Mouse (Mus musculus) MEL (cell line): ENCODE measurements around the gene Ebf3. TPM values are rescaled to one million over a fixed set of nuclear protein-coding genes. Genes with fewer than 3 reads are reported as not detected.

ENCODE experiments used
- DNase-seq: peaks from one replicate; pipeline ENCODE4 v3.0.0; 2011; ENCODE audit warnings: low read depth, low spot score
- H3K27ac ChIP-seq: 2 replicates; pipeline ENCODE4 v1.5.1; 2012; ENCODE audit warnings: low read depth, mild to moderate bottlenecking, control low read depth, low read length, moderate library complexity; ENCODE audit not compliant: control insufficient read depth
- H3K27me3 ChIP-seq, 2 experiments: fragments of 150-350 bp in 1 of 2; sonication (generic) in 1 of 2; 2 replicates each; pipeline ENCODE4 v1.6.1; 2012; ENCODE audit warnings: low read length in 2 of 2, mild to moderate bottlenecking in 2 of 2, improper control_type of control experiment in 1 of 2, moderate library complexity in 1 of 2; ENCODE audit not compliant: insufficient read depth in 2 of 2, control insufficient read depth in 1 of 2
- H3K36me3 ChIP-seq, 2 experiments: 2 replicates each; pipeline ENCODE4 v1.6.1; 2012 to 2014; ENCODE audit warnings: low read length in 2 of 2, improper control_type of control experiment in 1 of 2, inconsistent platforms in 1 of 2, mild to moderate bottlenecking in 1 of 2; ENCODE audit not compliant: insufficient read depth in 2 of 2, control insufficient read depth in 1 of 2
- H3K4me1 ChIP-seq, 2 experiments: fragments of 150-350 bp in 1 of 2; sonication (generic) in 1 of 2; 2 replicates each; pipeline ENCODE4 v1.6.1; 2012; ENCODE audit warnings: low read length in 2 of 2, improper control_type of control experiment in 1 of 2, mild to moderate bottlenecking in 1 of 2; ENCODE audit not compliant: insufficient read depth in 2 of 2, control insufficient read depth in 1 of 2
- H3K4me3 ChIP-seq, 2 experiments: fragments of 150-350 bp in 1 of 2; sonication (generic) in 1 of 2; 2 replicates each; pipeline ENCODE4 v1.5.1; 2012; ENCODE audit warnings: low read depth in 2 of 2, low read length in 2 of 2, mild to moderate bottlenecking in 2 of 2, moderate library complexity in 2 of 2, control low read depth in 1 of 2, improper control_type of control experiment in 1 of 2; ENCODE audit not compliant: control insufficient read depth in 1 of 2, insufficient read depth in 1 of 2
- H3K79me2 ChIP-seq: 2 replicates; pipeline ENCODE4 v1.6.1; 2012; ENCODE audit warnings: mild to moderate bottlenecking, low read length, moderate library complexity; ENCODE audit not compliant: control insufficient read depth, poor library complexity, insufficient read depth
- H3K9ac ChIP-seq: 2 replicates; pipeline ENCODE4 v1.6.1; 2012; ENCODE audit warnings: low read depth, mild to moderate bottlenecking, control low read depth, low read length, moderate library complexity; ENCODE audit not compliant: control insufficient read depth, poor library complexity, severe bottlenecking
- H3K9me3 ChIP-seq: fragments of 150-350 bp; sonication (generic); replicated peaks from 2 replicates; pipeline ENCODE4 v1.6.1; 2012; ENCODE audit warnings: mild to moderate bottlenecking, low read length, improper control_type of control experiment, moderate library complexity; ENCODE audit not compliant: insufficient read depth
- BHLHE40 ChIP-seq: IDR thresholded peaks from 2 replicates; pipeline ENCODE4 v1.6.1; 2012; ENCODE audit warnings: low read depth, mild to moderate bottlenecking, inconsistent platforms, low read length, improper control_type of control experiment, borderline replicate concordance
- CHD1 ChIP-seq: IDR thresholded peaks from 2 replicates; pipeline ENCODE4 v1.6.1; 2012; ENCODE audit warnings: low read depth, mild to moderate bottlenecking, inconsistent platforms, low read length, improper control_type of control experiment
- CTCF ChIP-seq, 3 experiments: IDR thresholded peaks in 2 of 3; conservative IDR thresholded peaks in 1 of 3; 2 replicates each; pipeline ENCODE4 v1.5.1; 2011 to 2012; ENCODE audit warnings: low read length in 3 of 3, low read depth in 2 of 3, mild to moderate bottlenecking in 2 of 3, improper control_type of control experiment in 1 of 3, inconsistent platforms in 1 of 3, mixed read lengths in 1 of 3, moderate library complexity in 1 of 3; ENCODE audit not compliant: control insufficient read depth in 1 of 3, insufficient read depth in 1 of 3, poor library complexity in 1 of 3, severe bottlenecking in 1 of 3
- E2F4 ChIP-seq: IDR thresholded peaks from 2 replicates; pipeline ENCODE4 v1.6.1; 2011; ENCODE audit warnings: low read depth, low read length, improper control_type of control experiment, borderline replicate concordance
- ELF1 ChIP-seq: IDR thresholded peaks from 2 replicates; pipeline ENCODE4 v1.6.1; 2014; ENCODE audit warnings: low read depth, mild to moderate bottlenecking, inconsistent platforms, low read length, improper control_type of control experiment, moderate library complexity
- EP300 ChIP-seq, 2 experiments: IDR thresholded peaks; 2 replicates each; pipeline ENCODE4 v1.6.1; 2011; ENCODE audit warnings: improper control_type of control experiment in 2 of 2, low read length in 2 of 2, low read depth in 1 of 2, mild to moderate bottlenecking in 1 of 2
- GATA1 ChIP-seq: IDR thresholded peaks from 2 replicates; pipeline ENCODE4 v1.6.1; 2011; ENCODE audit warnings: low read depth, low read length, improper control_type of control experiment
- JUND ChIP-seq: IDR thresholded peaks from 2 replicates; pipeline ENCODE4 v1.6.1; 2011; ENCODE audit warnings: low read depth, mild to moderate bottlenecking, improper control_type of control experiment, low read length
- KAT2A ChIP-seq: conservative IDR thresholded peaks from 2 replicates; pipeline ENCODE4 v1.6.1; 2012; ENCODE audit warnings: low read depth, low read length, improper control_type of control experiment, inconsistent platforms
- MAFK ChIP-seq: IDR thresholded peaks from 2 replicates; pipeline ENCODE4 v1.6.1; 2011; ENCODE audit warnings: low read depth, mild to moderate bottlenecking, low read length, improper control_type of control experiment, borderline replicate concordance
- MXI1 ChIP-seq: IDR thresholded peaks from 2 replicates; pipeline ENCODE4 v1.6.1; 2011; ENCODE audit warnings: mild to moderate bottlenecking, low read depth, low read length, improper control_type of control experiment
- MYB ChIP-seq: IDR thresholded peaks from 2 replicates; pipeline ENCODE4 v1.6.1; 2011; ENCODE audit warnings: mild to moderate bottlenecking, low read depth, low read length, improper control_type of control experiment
- MYC ChIP-seq: IDR thresholded peaks from 2 replicates; pipeline ENCODE4 v1.6.1; 2011; ENCODE audit warnings: low read depth, mild to moderate bottlenecking, low read length, improper control_type of control experiment, moderate library complexity
- NRF1 ChIP-seq: IDR thresholded peaks from 2 replicates; pipeline ENCODE4 v1.6.1; 2014; ENCODE audit warnings: low read depth, mild to moderate bottlenecking, inconsistent platforms, low read length, improper control_type of control experiment, moderate library complexity; ENCODE audit not compliant: poor library complexity, insufficient read depth, severe bottlenecking
- RAD21 ChIP-seq: IDR thresholded peaks from 2 replicates; pipeline ENCODE4 v1.6.1; 2011; ENCODE audit warnings: mild to moderate bottlenecking, low read depth, low read length, improper control_type of control experiment
- SIN3A ChIP-seq: IDR thresholded peaks from 2 replicates; pipeline ENCODE4 v1.6.1; 2012; ENCODE audit warnings: low read length, improper control_type of control experiment, inconsistent platforms
- TAL1 ChIP-seq: IDR thresholded peaks from 2 replicates; pipeline ENCODE4 v1.6.1; 2012; ENCODE audit warnings: mild to moderate bottlenecking, inconsistent platforms, low read length, moderate library complexity, mixed read lengths
- TBP ChIP-seq: IDR thresholded peaks from 2 replicates; pipeline ENCODE4 v1.8.0; 2011; ENCODE audit warnings: low read depth, low read length, improper control_type of control experiment
- TCF12 ChIP-seq: IDR thresholded peaks from 2 replicates; pipeline ENCODE4 v1.6.1; 2014; ENCODE audit warnings: low read depth, mild to moderate bottlenecking, inconsistent platforms, low read length, improper control_type of control experiment, moderate library complexity
- USF1 ChIP-seq: IDR thresholded peaks from 2 replicates; pipeline ENCODE4 v1.6.1; 2014; ENCODE audit warnings: low read depth, mild to moderate bottlenecking, inconsistent platforms, low read length, improper control_type of control experiment, moderate library complexity
- USF2 ChIP-seq, 2 experiments: IDR thresholded peaks; 2 replicates each; pipeline ENCODE4 v1.6.1; 2011 to 2012; ENCODE audit warnings: improper control_type of control experiment in 2 of 2, low read length in 2 of 2, borderline replicate concordance in 1 of 2, inconsistent platforms in 1 of 2, low read depth in 1 of 2, mild to moderate bottlenecking in 1 of 2; ENCODE audit not compliant: insufficient read depth in 1 of 2
- ZKSCAN1 ChIP-seq: IDR thresholded peaks from 2 replicates; pipeline ENCODE4 v1.6.1; 2012; ENCODE audit warnings: low read depth, mild to moderate bottlenecking, inconsistent platforms, low read length, improper control_type of control experiment, moderate library complexity
- ZNF384 ChIP-seq: IDR thresholded peaks from 2 replicates; pipeline ENCODE4 v1.6.1; 2012; ENCODE audit warnings: low read depth, mild to moderate bottlenecking, inconsistent platforms, low read length, improper control_type of control experiment
- polyA plus RNA-seq, 2 experiments: library from polyadenylated mRNA; stranded (reverse) in 1 of 2; unstranded in 1 of 2; fragments of >175 nt in 1 of 2; fragments of >200 nt in 1 of 2; gene quantifications; 2 replicates each; pipeline versions ENCODE4 v1.2.1 to v1.2.4; 2012; ENCODE audit warnings: low replicate concordance in 2 of 2, low read depth in 1 of 2; ENCODE audit not compliant: insufficient read length in 2 of 2, insufficient read depth in 1 of 2, missing spikeins in 1 of 2
- total RNA-seq: library from RNA; depleted of rRNA; stranded (reverse); fragments of 300-350 nt; gene quantifications from 2 replicates; pipeline ENCODE4 v1.2.3, GENCODE M21; 2012

Gene Ebf3
- total and polyA plus RNA-seq, 3 experiments: not detected

DNA sequence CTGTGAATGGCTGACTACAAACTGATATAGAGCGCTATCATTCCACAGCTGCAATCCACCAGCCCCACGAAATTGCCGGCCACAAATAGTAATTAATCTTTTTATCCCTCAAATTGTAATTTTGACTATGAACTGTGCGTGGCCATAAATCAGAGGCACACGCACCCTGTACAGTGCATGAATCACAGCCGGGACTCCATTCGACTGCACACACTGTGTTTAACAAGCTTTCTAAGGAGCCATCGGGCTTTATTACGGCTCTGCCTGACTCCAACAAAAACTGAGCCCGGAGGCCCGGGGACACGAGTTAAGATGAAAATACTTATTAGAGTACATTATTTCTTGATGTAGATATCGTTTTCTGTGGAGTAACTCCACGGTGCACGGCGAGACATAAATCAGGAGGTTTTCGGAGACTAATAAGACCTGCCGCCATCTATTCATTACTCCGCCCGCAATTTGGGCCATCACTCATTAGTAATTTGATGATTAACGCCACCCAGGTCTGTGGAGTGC is 107.4 kb downstream of the Ebf3 start:
- H3K9me3 ChIP-seq: no peaks in the 10 kb centered on the region

DNA sequence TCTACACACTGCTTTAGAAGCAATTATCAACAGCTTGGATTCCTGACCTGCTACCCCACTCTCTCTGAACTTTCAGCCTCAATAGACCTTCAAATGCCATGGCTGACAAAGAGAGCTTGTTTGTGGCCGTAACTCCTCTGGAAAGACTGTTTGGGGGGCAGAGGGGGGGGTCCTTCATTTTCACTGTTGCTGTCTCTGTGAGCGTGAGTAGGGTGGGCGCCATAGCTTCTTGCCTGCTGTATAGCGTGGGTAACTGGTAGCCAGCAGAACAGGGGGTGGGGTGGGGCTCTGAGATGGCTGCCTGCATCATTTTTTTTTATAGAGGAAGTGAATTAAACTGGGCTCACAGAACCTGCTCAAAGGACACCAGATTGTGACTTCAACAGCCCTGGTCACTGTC is 114.7 kb downstream of the Ebf3 start:
- TF ChIP-seq TAL1 (no peak), BHLHE40 (no peak)
- TF ChIP-seq, all 39 proteins: peak for 0
- Histone ChIP-seq H3K79me2 (no peaks in the 10 kb centered on the region), H3K4me3 (no peak overlapping the region), H3K9me3 (no peaks in the 10 kb centered on the region), H3K27me3 (no peaks in the 10 kb centered on the region), H3K36me3 (no peaks in the 10 kb centered on the region), H3K4me1 (no peaks in the 10 kb centered on the region), H3K9ac (no peak overlapping the region), H3K27ac (no peak overlapping the region)
- no peak for DNase-seq

More for the DNA sequence above, 107.4 kb downstream of the Ebf3 start:
- TF ChIP-seq BHLHE40 (no peak), E2F4 (no peak), KAT2A (no peak), ZKSCAN1 (no peak), CHD1 (no peak), MXI1 (no peak), NRF1 (no peak), RAD21 (no peak), ELF1 (no peak)
- TF ChIP-seq, all 39 proteins: peak for 0
- H3K4me3 ChIP-seq: no peak overlapping the region
- no peak for DNase-seq
- no peak overlapping the region for H3K27ac ChIP-seq
- H3K27me3 ChIP-seq: no peaks in the 10 kb centered on the region
- H3K9ac ChIP-seq: no peak overlapping the region
- no peaks in the 10 kb centered on the region for H3K4me1 ChIP-seq
- H3K79me2 ChIP-seq: no peaks in the 10 kb centered on the region
- H3K36me3 ChIP-seq: no peaks in the 10 kb centered on the region

DNA sequence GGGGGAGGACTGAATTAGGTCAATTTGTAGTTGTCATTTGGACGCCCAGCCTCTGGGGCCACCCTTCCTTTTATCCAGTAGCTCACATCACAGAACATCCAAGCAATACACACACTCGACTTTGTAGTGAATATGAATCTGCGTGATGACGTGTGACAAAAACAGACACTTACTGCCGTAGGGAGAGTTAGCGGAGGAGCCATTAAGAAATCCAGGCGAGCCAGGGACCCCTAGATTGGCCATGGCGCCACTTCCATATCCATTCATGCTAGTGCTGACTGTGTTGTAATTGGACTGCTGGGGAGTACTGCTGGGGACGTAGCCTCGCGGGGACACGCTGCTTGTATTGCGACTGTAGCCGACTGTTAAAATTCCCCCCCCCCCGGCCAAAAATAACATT is 115.3 kb downstream of the Ebf3 start:
- DNase-seq: no peak
- no peaks in the 10 kb centered on the region for H3K36me3 ChIP-seq
- no peaks in the 10 kb centered on the region for H3K4me1 ChIP-seq
- H3K9me3 ChIP-seq: no peaks in the 10 kb centered on the region
- no peaks in the 10 kb centered on the region for H3K27me3 ChIP-seq
- no peaks in the 10 kb centered on the region for H3K79me2 ChIP-seq
- no peak overlapping the region for H3K4me3 ChIP-seq
- H3K27ac ChIP-seq: no peak overlapping the region
- H3K9ac ChIP-seq: no peak overlapping the region
- TF ChIP-seq USF1 (no peak), USF2 (IDR thresholded peaks at IDR 0.05; ENCODE audit: borderline replicate concordance in 1 of 2, insufficient read depth in 1 of 2, low read depth in 1 of 2, low read length in 2 of 2) (no peak), CTCF (IDR thresholded peaks at IDR 0.05 in 2 of 3, conservative IDR thresholded peaks at IDR 0.05 in 1 of 3; ENCODE audit: control insufficient read depth in 1 of 3, insufficient read depth in 1 of 3, low read depth in 2 of 3, low read length in 3 of 3, poor library complexity in 1 of 3, severe bottlenecking in 1 of 3) (no peak), TAL1 (no peak), E2F4 (no peak), TCF12 (no peak), MYC (no peak), MYB (no peak), SIN3A (no peak), JUND (no peak), MAFK (no peak), TBP (no peak), GATA1 (no peak), EP300 (IDR thresholded peaks at IDR 0.05; ENCODE audit: low read depth in 1 of 2, low read length in 2 of 2) (no peak), ZNF384 (no peak)
- TF ChIP-seq, all 39 proteins: peak for 0
